Mouse (Mus musculus): ENCODE measurements around the gene Pitx2. TPM values are rescaled to one million over a fixed set of nuclear protein-coding genes. Genes with fewer than 3 reads are reported as not detected.

Pitx2 gene
- polyA plus RNA-seq (2012; rRNA removed) = 17.2 and 18.6 TPM in 2 replicates

DNA sequence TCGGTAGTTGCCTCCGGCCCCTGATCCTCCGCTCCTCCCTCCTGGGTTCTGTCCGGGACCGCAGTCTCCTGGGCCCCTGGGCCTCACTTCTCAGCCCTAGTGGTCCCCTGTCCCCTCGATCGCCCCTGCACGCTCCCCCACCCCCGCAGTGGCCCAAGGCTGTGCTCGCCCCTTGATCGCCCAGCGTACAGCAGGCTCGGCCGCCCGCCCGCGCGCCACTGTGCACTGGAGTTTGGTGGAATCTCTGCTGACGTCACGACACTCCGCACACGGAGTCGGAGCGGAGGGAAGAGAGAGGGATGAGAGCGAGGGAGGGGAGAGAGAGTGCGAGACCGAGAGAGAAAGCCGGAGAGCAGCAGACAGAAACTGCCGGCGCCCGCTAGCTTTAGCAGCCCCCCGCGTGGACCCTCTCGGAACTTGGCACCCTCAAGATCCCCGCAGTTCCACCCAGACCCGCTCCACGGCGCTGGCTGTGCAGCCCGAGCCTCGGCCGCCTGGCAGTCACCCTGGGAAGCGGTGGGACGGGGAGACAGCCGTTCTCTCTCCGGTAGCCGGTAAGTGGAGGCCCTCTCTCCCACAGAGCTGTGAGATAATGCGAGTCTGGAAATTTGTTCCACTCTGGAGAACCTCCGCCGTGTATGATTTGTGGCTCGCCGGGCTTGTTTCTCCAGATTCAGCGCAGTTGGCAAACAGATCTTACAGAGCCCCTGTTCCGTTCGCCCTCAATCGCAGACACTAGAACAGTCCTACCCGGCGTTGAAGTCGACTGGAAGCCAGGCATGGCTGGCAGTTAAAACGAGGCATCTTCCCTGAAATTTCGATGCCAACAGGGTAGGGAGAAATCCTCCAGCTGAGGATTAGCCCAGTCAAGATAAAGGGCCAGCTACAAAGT, at the start of gene Pitx2:
Gene Pitx2 (plus strand): TSS at position 270 of the 892 bp plus-strand sequence.
- peak; percentile 78 for DNase-seq (ENCODE audit: low read depth)
- TF ChIP-seq CTCF (IDR thresholded peaks at IDR 0.05; ENCODE audit: borderline replicate concordance, extremely low read depth, insufficient read depth, insufficient read length) (no peak), POLR2A (IDR thresholded peaks at IDR 0.05; ENCODE audit: borderline replicate concordance, extremely low read depth, insufficient read depth, insufficient read length, poor library complexity, severe bottlenecking) (no peak)

- no peak for TF ChIP-seq POLR2A (IDR thresholded peaks at IDR 0.05; ENCODE audit: borderline replicate concordance, extremely low read depth, insufficient read depth, insufficient read length, poor library complexity, severe bottlenecking)
- TF ChIP-seq CTCF (IDR thresholded peaks at IDR 0.05; ENCODE audit: borderline replicate concordance, extremely low read depth, insufficient read depth, insufficient read length) = no peak
- no peak for DNase-seq (ENCODE audit: low read depth)
Observed at GRCm38 (mm10) chr3:129150001-129150400, 49.7 kb upstream of the Pitx2 start.

GRCm38 (mm10) chr3:129151096-129151685, 48.5 kb upstream of the Pitx2 start:
- TF ChIP-seq CTCF (IDR thresholded peaks at IDR 0.05; ENCODE audit: borderline replicate concordance, extremely low read depth, insufficient read depth, insufficient read length) (no peak), POLR2A (IDR thresholded peaks at IDR 0.05; ENCODE audit: borderline replicate concordance, extremely low read depth, insufficient read depth, insufficient read length, poor library complexity, severe bottlenecking) (no peak)
- no peak for DNase-seq (ENCODE audit: low read depth)

GRCm38 (mm10) chr3:129158812-129159370, 40.8 kb upstream of the Pitx2 start:
- no peak for DNase-seq (ENCODE audit: low read depth)
- TF ChIP-seq CTCF (IDR thresholded peaks at IDR 0.05; ENCODE audit: borderline replicate concordance, extremely low read depth, insufficient read depth, insufficient read length) (no peak), POLR2A (IDR thresholded peaks at IDR 0.05; ENCODE audit: borderline replicate concordance, extremely low read depth, insufficient read depth, insufficient read length, poor library complexity, severe bottlenecking) (no peak)

GRCm38 (mm10) chr3:129161333-129162035, 38.2 kb upstream of the Pitx2 start:
- TF ChIP-seq POLR2A (IDR thresholded peaks at IDR 0.05; ENCODE audit: borderline replicate concordance, extremely low read depth, insufficient read depth, insufficient read length, poor library complexity, severe bottlenecking) (no peak), CTCF (IDR thresholded peaks at IDR 0.05; ENCODE audit: borderline replicate concordance, extremely low read depth, insufficient read depth, insufficient read length) (no peak)
- no peak for DNase-seq (ENCODE audit: low read depth)

DNA sequence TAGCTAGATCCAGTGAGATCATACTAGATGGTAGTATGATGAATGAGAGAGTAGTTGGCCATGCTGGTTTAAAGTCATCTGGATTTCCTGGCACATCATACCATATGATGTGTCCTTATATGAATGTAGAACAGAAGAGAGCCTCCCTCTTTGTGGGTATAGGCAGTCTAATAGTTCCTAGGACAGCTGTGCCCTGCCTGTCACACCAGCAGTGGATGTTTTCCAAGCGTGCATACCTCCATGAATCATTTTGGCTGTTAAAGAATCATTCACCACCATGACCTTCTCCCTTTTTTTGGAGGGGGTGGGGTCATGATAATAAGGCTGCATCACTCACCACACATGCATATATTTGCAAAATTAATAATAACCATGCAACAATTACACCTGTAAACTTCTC, 35.4 kb upstream of the Pitx2 start:
- no peak for TF ChIP-seq POLR2A (IDR thresholded peaks at IDR 0.05; ENCODE audit: borderline replicate concordance, extremely low read depth, insufficient read depth, insufficient read length, poor library complexity, severe bottlenecking)
- no peak for TF ChIP-seq CTCF (IDR thresholded peaks at IDR 0.05; ENCODE audit: borderline replicate concordance, extremely low read depth, insufficient read depth, insufficient read length)
- DNase-seq (ENCODE audit: low read depth) = no peak

GRCm38 (mm10) chr3:129165715-129166114, 34.0 kb upstream of the Pitx2 start:
- no peak for TF ChIP-seq CTCF (IDR thresholded peaks at IDR 0.05; ENCODE audit: borderline replicate concordance, extremely low read depth, insufficient read depth, insufficient read length)
- TF ChIP-seq POLR2A (IDR thresholded peaks at IDR 0.05; ENCODE audit: borderline replicate concordance, extremely low read depth, insufficient read depth, insufficient read length, poor library complexity, severe bottlenecking) = no peak
- no peak for DNase-seq (ENCODE audit: low read depth)

DNA sequence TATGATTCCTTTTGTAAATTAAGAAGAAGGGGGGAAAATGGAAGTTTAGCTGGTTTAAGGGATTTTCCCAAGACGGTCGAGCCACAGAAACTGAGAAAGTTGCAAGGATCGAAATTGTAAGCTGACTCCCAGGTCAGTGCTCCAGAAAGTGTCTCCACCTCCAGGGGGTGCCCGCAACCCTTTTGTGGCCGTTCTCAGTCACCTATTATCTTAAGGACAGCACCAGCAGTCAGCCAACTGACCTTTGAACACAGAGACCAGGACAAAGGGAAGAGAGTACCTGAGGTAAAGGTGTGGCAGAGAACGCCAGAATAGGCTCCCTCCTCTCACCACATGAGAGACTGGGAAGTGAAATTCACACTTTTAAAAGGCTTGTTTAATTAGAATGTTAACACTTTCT, 33.0 kb upstream of the Pitx2 start:
- TF ChIP-seq CTCF (IDR thresholded peaks at IDR 0.05; ENCODE audit: borderline replicate concordance, extremely low read depth, insufficient read depth, insufficient read length) (no peak), POLR2A (IDR thresholded peaks at IDR 0.05; ENCODE audit: borderline replicate concordance, extremely low read depth, insufficient read depth, insufficient read length, poor library complexity, severe bottlenecking) (no peak)
- no peak for DNase-seq (ENCODE audit: low read depth)

DNA sequence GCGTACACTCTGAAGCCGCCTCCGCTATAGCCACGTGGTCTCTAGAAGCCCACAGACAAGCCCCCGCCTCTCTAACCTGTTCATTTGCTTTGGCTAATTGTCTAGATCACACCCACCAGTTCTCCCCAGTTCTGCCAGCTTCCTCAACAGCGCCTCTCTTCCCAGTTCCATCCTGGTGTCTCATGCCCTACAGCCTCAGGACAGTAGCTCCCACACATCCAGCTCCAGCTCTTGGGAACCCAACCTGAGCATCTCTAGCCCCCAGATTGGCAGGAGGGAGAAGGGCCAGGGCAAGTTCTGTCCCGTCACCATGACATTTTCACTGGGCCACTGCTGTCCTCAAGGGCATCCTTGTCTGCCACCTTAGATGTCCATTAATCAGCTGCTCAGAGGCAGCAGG, 29.3 kb upstream of the Pitx2 start:
- no peak for DNase-seq (ENCODE audit: low read depth)
- TF ChIP-seq POLR2A (IDR thresholded peaks at IDR 0.05; ENCODE audit: borderline replicate concordance, extremely low read depth, insufficient read depth, insufficient read length, poor library complexity, severe bottlenecking) = no peak
- TF ChIP-seq CTCF (IDR thresholded peaks at IDR 0.05; ENCODE audit: borderline replicate concordance, extremely low read depth, insufficient read depth, insufficient read length) = no peak

GRCm38 (mm10) chr3:129171789-129172188, 27.9 kb upstream of the Pitx2 start:
- no peak for DNase-seq (ENCODE audit: low read depth)
- TF ChIP-seq POLR2A (IDR thresholded peaks at IDR 0.05; ENCODE audit: borderline replicate concordance, extremely low read depth, insufficient read depth, insufficient read length, poor library complexity, severe bottlenecking) = no peak

DNA sequence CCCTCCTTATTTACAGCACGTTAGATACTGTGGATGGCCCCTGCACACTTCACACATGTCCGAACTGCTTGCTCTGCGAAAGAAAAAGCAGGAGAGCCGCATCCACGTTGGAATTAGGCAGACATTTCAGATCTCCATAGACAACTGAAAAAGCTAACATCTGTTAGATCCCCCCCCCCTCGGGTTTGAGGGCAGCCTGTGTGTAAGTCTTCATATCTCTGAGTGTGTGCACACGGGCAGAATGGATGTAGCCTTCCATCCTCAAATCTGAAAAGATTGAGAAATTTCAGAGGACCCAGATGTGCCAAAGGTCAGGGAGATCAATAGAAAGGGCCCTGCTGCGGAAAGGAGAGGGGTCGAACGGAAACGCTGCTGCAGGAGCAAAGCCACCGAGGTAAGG, 5.2 kb upstream of the Pitx2 start:
- DNase-seq (ENCODE audit: low read depth) = peak; percentile 17
- TF ChIP-seq POLR2A (IDR thresholded peaks at IDR 0.05; ENCODE audit: borderline replicate concordance, extremely low read depth, insufficient read depth, insufficient read length, poor library complexity, severe bottlenecking) (no peak), CTCF (IDR thresholded peaks at IDR 0.05; ENCODE audit: borderline replicate concordance, extremely low read depth, insufficient read depth, insufficient read length) (no peak)

Data from brain, embryonic 14.5 days (tissue).